Mouse (Mus musculus) liver, adult 2 months (tissue): ENCODE measurements around the gene Hspa1b. TPM values are rescaled to one million over a fixed set of nuclear protein-coding genes. Genes with fewer than 3 reads are reported as not detected.

ENCODE experiments used
- DNase-seq: peaks from one replicate; pipeline ENCODE4 v3.0.0-alpha.2; 2011; ENCODE audit warnings: low read depth, low spot score; ENCODE audit errors: extremely low read depth
- H3K27ac ChIP-seq: fragments of 200-500 bp; replicated peaks from 2 replicates; pipeline ENCODE4 v1.5.1; 2012; ENCODE audit warnings: low read depth, mild to moderate bottlenecking, control low read depth, inconsistent platforms, low read length; ENCODE audit not compliant: insufficient read depth
- H3K27me3 ChIP-seq: fragments of 200-500 bp; 2 replicates; pipeline ENCODE4 v1.6.1; 2012; ENCODE audit warnings: mild to moderate bottlenecking, moderate library complexity, low read length, inconsistent platforms; ENCODE audit not compliant: control insufficient read depth, insufficient read depth
- H3K36me3 ChIP-seq: fragments of 200-500 bp; 2 replicates; pipeline ENCODE4 v1.6.1; 2012; ENCODE audit warnings: low read length, inconsistent platforms; ENCODE audit not compliant: control insufficient read depth, insufficient read depth
- H3K4me1 ChIP-seq: fragments of 200-500 bp; 2 replicates; pipeline ENCODE4 v1.6.1; 2011; ENCODE audit warnings: low read length; ENCODE audit not compliant: control insufficient read depth, insufficient read depth
- H3K4me3 ChIP-seq: fragments of 200-500 bp; 2 replicates; pipeline ENCODE4 v1.5.1; 2011; ENCODE audit warnings: low read depth, mild to moderate bottlenecking, control low read depth, low read length, moderate library complexity; ENCODE audit not compliant: insufficient read depth
- H3K79me2 ChIP-seq: fragments of 200-500 bp; 2 replicates; pipeline ENCODE4 v1.6.1; 2012; ENCODE audit warnings: inconsistent platforms, mild to moderate bottlenecking, low read length, moderate library complexity; ENCODE audit not compliant: control insufficient read depth, insufficient read depth
- H3K9ac ChIP-seq: fragments of 200-500 bp; 2 replicates; pipeline ENCODE4 v1.6.1; 2012; ENCODE audit warnings: low read depth, mild to moderate bottlenecking, control low read depth, inconsistent platforms, low read length
- CTCF ChIP-seq: fragments of 200-500 bp; IDR thresholded peaks from 2 replicates; pipeline ENCODE4 v1.5.1; 2011; ENCODE audit warnings: low read depth, low read length, control low read depth
- POLR2A ChIP-seq: fragments of 200-500 bp; IDR thresholded peaks from 2 replicates; pipeline ENCODE4 v1.6.1; 2011; ENCODE audit warnings: low read length, control low read depth; ENCODE audit not compliant: insufficient read depth; ENCODE audit errors: extremely low read depth
- WGBS: fragments of 180-500 bp; shearing (Covaris S2); methylation state at CpG from one replicate; pipeline ENCODE4 v1.1.7; 2018; 5-methylcytosine and 5-hydroxymethylcytosine counted together
- polyA plus RNA-seq: library from polyadenylated mRNA; depleted of rRNA; stranded (reverse); fragments of >200 nt; gene quantifications from 2 replicates; pipeline ENCODE4 v1.2.3, GENCODE M21; 2012
- total RNA-seq: library from RNA; depleted of rRNA; stranded (reverse); fragments of >200 nt; gene quantifications from 2 replicates; pipeline ENCODE4 v1.2.3, GENCODE M21; 2014

Gene Hspa1b
- total and polyA plus RNA-seq, 2 experiments, result 3.6 to 10.0 TPM

DNA sequence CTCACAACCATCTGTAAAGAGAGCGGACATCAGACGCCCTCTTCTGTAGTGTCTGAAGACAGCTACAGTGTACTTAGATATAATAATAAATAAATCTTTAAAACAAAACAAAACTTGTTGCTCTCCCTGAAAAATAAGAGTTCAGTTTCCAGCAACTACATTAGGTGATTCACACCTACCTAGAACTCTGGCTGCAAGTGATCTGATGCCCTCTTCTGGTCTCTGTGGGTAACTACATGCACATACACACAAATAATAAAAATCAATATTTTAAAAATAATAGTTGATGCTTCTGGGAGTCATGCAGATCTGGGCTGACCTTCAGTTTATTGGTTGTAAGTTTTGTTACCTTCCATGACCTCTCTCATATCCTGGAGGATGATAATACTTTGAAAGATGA is 25.2 kb upstream of the Hspa1b start:
- TF ChIP-seq CTCF (peak; percentile 21; the same call in 1 of the 2 replicates), POLR2A (no peak)
- Histone ChIP-seq H3K27ac (no peak overlapping the region), H3K4me1 (peaks cover 15% of the 10 kb centered on the region), H3K4me3 (no peak overlapping the region), H3K27me3 (no peaks in the 10 kb centered on the region), H3K79me2 (no peaks in the 10 kb centered on the region), H3K36me3 (peaks cover 11% of the 10 kb centered on the region), H3K9ac (no peak overlapping the region)
- WGBS, result 82% methylated on average over 2 of the region's 2 CpGs
- DNase-seq, result peak; percentile 64

DNA sequence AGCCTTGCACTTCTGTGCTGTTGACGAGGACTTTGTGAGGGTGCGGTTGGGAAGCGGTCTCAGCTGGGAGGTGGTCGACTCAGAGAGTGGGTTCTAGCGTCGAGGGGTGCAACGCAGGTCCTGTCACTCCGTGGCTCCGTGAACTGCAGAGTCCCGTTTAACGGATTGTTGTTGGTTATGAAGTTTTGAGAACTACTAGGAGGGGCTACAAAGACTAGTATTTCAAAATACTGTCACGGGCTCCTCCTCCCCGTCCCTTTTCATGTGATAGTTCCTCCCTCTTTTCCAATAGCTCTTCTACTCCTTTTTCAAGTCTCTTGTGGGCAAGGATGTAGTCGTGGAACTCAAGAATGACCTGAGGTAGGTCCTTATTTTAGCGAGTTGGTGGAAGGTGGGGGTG is 23.3 kb upstream of the Hspa1b start:
- peak overlapping the region; percentile 97 for H3K27ac ChIP-seq

DNA sequence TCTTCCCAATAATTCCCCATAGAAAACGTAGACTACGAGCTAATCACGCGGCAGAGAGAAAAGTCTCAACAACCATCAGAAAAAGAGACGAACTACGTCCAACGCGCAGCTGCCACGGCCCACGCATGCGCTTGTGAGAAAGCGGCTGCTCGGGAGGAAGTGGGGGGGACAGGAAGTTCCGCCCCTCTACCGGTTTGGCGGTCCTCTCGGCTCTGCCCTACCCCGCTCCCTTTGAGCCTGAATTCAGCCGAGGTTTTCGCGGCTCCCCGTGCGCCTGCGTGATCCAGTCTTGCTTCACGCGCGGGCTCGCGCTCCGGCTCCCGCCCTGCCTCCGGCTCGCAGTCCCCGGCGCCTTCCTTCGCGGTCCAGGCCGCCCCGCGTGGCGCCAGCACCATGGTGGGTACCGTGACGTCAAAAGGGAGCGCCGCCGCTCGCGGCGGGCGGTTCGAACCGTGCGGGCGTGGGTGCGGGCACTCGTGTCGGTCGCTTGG is 22.7 kb upstream of the Hspa1b start, which contains the start of gene Lsm2:
TSS of gene Lsm2 (plus strand) at position 173 of the 491 bp plus-strand sequence.
- H3K9ac ChIP-seq, result peak within 1 kb of the TSS; percentile 95
- WGBS, result under 1% methylated on average over 58 of the region's 58 CpGs
- H3K4me3 ChIP-seq, result peak within 1 kb of the TSS; percentile 87
- TF ChIP-seq POLR2A, result peak; percentile 81
- TF ChIP-seq CTCF, result no peak
- no peaks in the 10 kb centered on the region for H3K79me2 ChIP-seq
- DNase-seq, result peak; percentile 84
- peak within 1 kb of the TSS; percentile 97 for H3K27ac ChIP-seq
- peaks cover 10% of the 10 kb centered on the region for H3K36me3 ChIP-seq
- H3K27me3 ChIP-seq, result no peaks in the 10 kb centered on the region
- peaks cover 16% of the 10 kb centered on the region for H3K4me1 ChIP-seq

More for the DNA sequence above, 23.3 kb upstream of the Hspa1b start:
- no peaks in the 10 kb centered on the region for H3K79me2 ChIP-seq
- H3K4me1 ChIP-seq, result peaks cover 16% of the 10 kb centered on the region
- TF ChIP-seq CTCF (no peak), POLR2A (no peak)
- peaks cover 11% of the 10 kb centered on the region for H3K36me3 ChIP-seq
- no peak for DNase-seq
- H3K27me3 ChIP-seq, result no peaks in the 10 kb centered on the region
- under 1% methylated on average over 15 of the region's 15 CpGs for WGBS
- peak overlapping the region; percentile 95 for H3K9ac ChIP-seq
- peak overlapping the region; percentile 87 for H3K4me3 ChIP-seq

DNA sequence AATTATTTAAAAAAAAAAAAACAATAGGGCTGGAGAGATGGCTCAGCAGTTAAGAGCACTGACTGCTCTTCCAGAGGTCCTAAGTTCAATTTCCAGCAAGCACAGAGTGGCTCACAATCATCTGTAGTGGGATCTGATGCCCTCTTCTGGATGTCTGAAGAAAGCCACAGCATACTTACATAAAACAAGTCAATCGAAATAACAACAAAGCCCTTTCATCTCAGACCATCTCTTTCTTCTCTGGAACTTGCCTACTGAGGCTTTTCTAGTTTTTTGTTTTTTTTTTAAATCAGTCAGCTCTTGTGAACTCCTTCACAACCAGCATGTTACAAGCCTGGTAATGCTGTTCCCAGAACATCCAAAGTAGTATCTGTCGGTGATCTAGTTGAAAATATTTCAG is 21.6 kb upstream of the Hspa1b start:
- Histone ChIP-seq H3K36me3 (peaks cover 1% of the 10 kb centered on the region; the same call in 1 of the 2 replicates), H3K79me2 (no peaks in the 10 kb centered on the region), H3K27ac (peak overlapping the region; percentile 98), H3K4me1 (peaks cover 19% of the 10 kb centered on the region), H3K27me3 (no peaks in the 10 kb centered on the region), H3K4me3 (peak overlapping the region; percentile 40), H3K9ac (peak overlapping the region; percentile 60)
- WGBS, result 5% methylated on average over 2 of the region's 2 CpGs
- TF ChIP-seq POLR2A (no peak), CTCF (peak; percentile 48; the same call in 1 of the 2 replicates)
- DNase-seq, result peak; percentile 92

DNA sequence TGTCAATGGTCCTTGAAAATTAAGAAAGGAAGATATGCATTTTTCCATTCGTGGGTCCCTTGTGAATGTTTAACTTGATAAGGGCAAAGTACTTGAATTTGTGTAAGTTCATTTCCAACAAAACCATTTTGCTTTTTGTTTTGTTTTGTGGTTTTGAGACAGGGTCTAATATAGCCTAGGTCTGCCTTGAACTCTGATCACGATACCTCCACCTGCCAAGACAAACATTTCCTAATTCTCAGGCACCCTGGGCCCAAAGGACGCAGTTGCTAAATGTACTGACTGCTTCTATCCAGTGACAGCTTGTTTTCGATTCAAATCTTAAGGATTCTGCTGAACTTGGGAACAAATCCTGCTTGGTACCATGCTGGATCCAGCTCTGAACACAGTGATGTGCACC is 20.6 kb upstream of the Hspa1b start:
- TF ChIP-seq POLR2A (no peak), CTCF (no peak)
- peak overlapping the region; percentile 74 for H3K9ac ChIP-seq
- peak overlapping the region; percentile 98 for H3K27ac ChIP-seq
- peak; percentile 98 for DNase-seq
- peak overlapping the region; percentile 17; the same call in 1 of the 2 replicates for H3K4me3 ChIP-seq
- WGBS, result 34% methylated on average over 4 of the region's 4 CpGs
- peaks cover 26% of the 10 kb centered on the region for H3K4me1 ChIP-seq
- H3K79me2 ChIP-seq, result no peaks in the 10 kb centered on the region
- no peaks in the 10 kb centered on the region for H3K36me3 ChIP-seq
- no peaks in the 10 kb centered on the region for H3K27me3 ChIP-seq

DNA sequence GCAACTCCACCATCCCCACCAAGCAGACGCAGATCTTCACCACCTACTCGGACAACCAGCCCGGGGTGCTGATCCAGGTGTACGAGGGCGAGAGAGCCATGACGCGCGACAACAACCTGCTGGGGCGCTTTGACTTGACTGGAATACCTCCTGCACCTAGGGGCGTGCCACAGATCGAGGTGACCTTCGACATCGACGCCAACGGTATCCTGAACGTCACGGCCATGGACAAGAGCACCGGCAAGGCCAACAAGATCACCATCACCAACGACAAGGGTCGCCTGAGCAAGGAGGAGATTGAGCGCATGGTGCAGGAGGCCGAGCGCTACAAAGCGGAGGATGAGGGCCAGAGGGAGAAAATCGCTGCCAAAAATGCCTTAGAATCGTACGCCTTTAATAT is 19.2 kb upstream of the Hspa1b start:
- H3K4me3 ChIP-seq, result no peak overlapping the region
- WGBS, result 92% methylated on average over 27 of the region's 27 CpGs
- H3K27me3 ChIP-seq, result no peaks in the 10 kb centered on the region
- no peak overlapping the region for H3K9ac ChIP-seq
- H3K36me3 ChIP-seq, result no peaks in the 10 kb centered on the region
- no peak for DNase-seq
- TF ChIP-seq POLR2A (no peak), CTCF (no peak)
- H3K79me2 ChIP-seq, result no peaks in the 10 kb centered on the region
- H3K4me1 ChIP-seq, result peaks cover 26% of the 10 kb centered on the region
- no peak overlapping the region for H3K27ac ChIP-seq
